Mouse (Mus musculus) myocyte (in vitro differentiated cells): Measurements from ENCODE around the gene Tjp3.

ENCODE experiments used
- CEBPB ChIP-seq: IDR thresholded peaks from 2 replicates; pipeline ENCODE4 v1.6.1; 2011; ENCODE audit warnings: mild to moderate bottlenecking, moderate library complexity; ENCODE audit not compliant: poor library complexity, insufficient read depth, severe bottlenecking
- E2F4 ChIP-seq: IDR thresholded peaks from one replicate; pipeline ENCODE4 v1.6.1; 2011; ENCODE audit warnings: mild to moderate bottlenecking, control low read depth, moderate library complexity; ENCODE audit not compliant: insufficient read depth
- MAX ChIP-seq: IDR thresholded peaks from one replicate; pipeline ENCODE4 v1.6.1; 2011; ENCODE audit warnings: low read depth, mild to moderate bottlenecking, control low read depth
- MYOD1 ChIP-seq, 3 experiments: IDR thresholded peaks; one replicate each; pipeline ENCODE4 v1.6.1; 2011; ENCODE audit warnings: control low read depth in 2 of 3, low read depth in 2 of 3, mild to moderate bottlenecking in 2 of 3, moderate library complexity in 1 of 3; ENCODE audit not compliant: insufficient read length in 2 of 3, control insufficient read depth in 1 of 3
- MYOG ChIP-seq, 3 experiments: IDR thresholded peaks; one replicate each; pipeline ENCODE4 v1.6.1; 2011; ENCODE audit warnings: control low read depth in 2 of 3, low read depth in 2 of 3, mild to moderate bottlenecking in 2 of 3; ENCODE audit not compliant: insufficient read length in 2 of 3, control insufficient read depth in 1 of 3, insufficient read depth in 1 of 3
- POLR2A ChIP-seq: IDR thresholded peaks from one replicate; pipeline ENCODE4 v1.6.1; 2011; ENCODE audit warnings: low read depth, mild to moderate bottlenecking, control low read depth, moderate library complexity; ENCODE audit not compliant: insufficient read length
- POLR2AphosphoS2 ChIP-seq: IDR thresholded peaks from one replicate; pipeline ENCODE4 v1.6.1; 2011; ENCODE audit warnings: low read depth, control low read depth; ENCODE audit not compliant: insufficient read length
- REST ChIP-seq: IDR thresholded peaks from one replicate; pipeline ENCODE4 v1.6.1; 2011; ENCODE audit warnings: mild to moderate bottlenecking, control low read depth, moderate library complexity; ENCODE audit not compliant: insufficient read depth, insufficient read length
- SRF ChIP-seq: IDR thresholded peaks from one replicate; pipeline ENCODE4 v1.6.1; 2011; ENCODE audit warnings: low read depth; ENCODE audit not compliant: control insufficient read depth, insufficient read length
- TCF12 ChIP-seq: IDR thresholded peaks from one replicate; pipeline ENCODE4 v1.6.1; 2011; ENCODE audit warnings: mild to moderate bottlenecking, control low read depth; ENCODE audit not compliant: poor library complexity, insufficient read depth, severe bottlenecking
- TCF3 ChIP-seq: IDR thresholded peaks from one replicate; pipeline ENCODE4 v1.6.1; 2011; ENCODE audit warnings: low read depth, control low read depth; ENCODE audit not compliant: insufficient read length
- USF1 ChIP-seq: IDR thresholded peaks from one replicate; pipeline ENCODE4 v1.6.1; 2011; ENCODE audit warnings: low read depth, mild to moderate bottlenecking, control low read depth, moderate library complexity

DNA sequence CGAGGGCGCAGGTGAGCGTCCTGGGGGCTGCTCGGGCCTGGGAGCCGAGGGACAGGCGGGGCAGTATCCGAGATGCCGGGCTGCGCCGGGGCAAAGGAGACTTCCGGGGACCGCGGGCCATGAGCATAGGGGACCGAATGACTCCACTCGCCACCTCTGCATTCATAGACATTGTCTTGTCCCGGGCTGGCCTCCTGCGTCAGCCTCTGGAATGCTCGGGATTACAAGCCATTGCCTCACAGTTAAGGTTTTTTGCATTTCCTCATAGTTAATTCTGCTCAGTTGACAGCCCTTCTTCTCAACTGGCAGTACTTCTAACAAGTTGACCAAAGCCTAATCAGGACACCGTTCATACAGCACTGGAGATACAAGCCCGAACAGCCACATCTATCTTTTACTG is 30.1 kb upstream of the Tjp3 start:
- TF ChIP-seq MAX (no peak), POLR2A (no peak), E2F4 (no peak), TCF12 (no peak), MYOG (IDR thresholded peaks at IDR 0.05; ENCODE audit: control insufficient read depth in 1 of 3, insufficient read depth in 1 of 3, insufficient read length in 2 of 3, low read depth in 2 of 3) (no peak), MYOD1 (IDR thresholded peaks at IDR 0.05; ENCODE audit: control insufficient read depth in 1 of 3, insufficient read length in 2 of 3, low read depth in 2 of 3) (no peak), POLR2AphosphoS2 (no peak), USF1 (no peak), CEBPB (peak; percentile 49), TCF3 (no peak), REST (no peak), SRF (no peak)
